Mouse (Mus musculus): ENCODE measurements around the gene Pin4. TPM values are rescaled to one million over a fixed set of nuclear protein-coding genes. Genes with fewer than 3 reads are reported as not detected.

Pin4 gene
- polyA plus RNA-seq (2012; rRNA removed): 19.8 and 46.3 TPM in 2 replicates
- 62.3 and 66.0 TPM in 2 replicates for polyA plus RNA-seq (2014; fragmentation: Nextera tagmentation; extraction: Ambion mirVana)

DNA sequence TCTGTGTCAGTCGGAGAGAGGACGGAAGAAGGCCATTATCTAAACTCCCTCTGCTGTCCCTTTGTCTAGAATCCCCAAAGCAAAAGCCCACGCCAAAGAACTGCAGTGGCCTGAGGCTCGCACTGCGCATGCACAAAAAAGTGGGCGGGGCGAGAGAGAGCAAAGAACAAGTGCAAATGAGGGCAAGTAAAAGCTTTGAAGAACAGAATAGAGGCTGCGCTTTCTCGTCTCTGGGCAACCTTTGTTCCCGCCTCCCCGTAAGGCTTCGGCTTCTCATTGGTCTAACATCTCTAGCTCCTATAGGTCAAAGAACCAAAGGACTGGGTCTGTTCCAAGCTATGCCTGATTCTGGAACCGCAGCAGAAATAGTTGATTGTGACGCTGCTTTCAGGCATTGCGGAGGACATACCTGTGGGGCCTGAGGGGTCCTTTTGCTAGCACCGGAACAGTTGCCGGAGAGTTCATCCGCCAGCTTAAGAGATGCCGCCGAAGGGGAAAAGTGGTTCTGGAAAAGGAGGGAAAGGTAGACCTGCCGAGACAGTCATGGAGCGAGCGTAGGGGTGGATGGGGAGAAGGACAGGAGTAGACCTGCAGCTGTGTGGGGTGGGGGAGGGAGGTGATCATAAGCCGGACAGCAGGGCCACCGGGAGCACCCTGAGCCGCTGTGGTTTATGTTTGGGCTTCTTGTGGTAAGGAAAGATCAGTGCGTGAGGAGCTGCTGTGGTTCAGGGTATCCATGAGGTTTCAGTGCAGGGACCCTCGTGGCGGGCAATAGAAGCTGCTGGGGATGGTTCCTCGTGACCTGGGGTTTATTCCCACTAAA is at the start of gene Pin4:
Gene Pin4, plus strand, starts transcription at position 406 of the 823 bp plus-strand sequence.
- peak within 1 kb of the TSS; percentile 66 for H3K9ac ChIP-seq (ENCODE audit: low read depth, low read length, severe bottlenecking)
- 0 out of 2 replicates have a peak, but pooled peaks have one; percentile 18 for TF ChIP-seq POLR2A (IDR thresholded peaks at IDR 0.05; ENCODE audit: borderline replicate concordance, extremely low read depth, insufficient read depth, insufficient read length)
- H3K4me1 ChIP-seq (ENCODE audit: control insufficient read depth, insufficient read depth, low read length): no peaks in the 10 kb centered on the region
- H3K36me3 ChIP-seq (ENCODE audit: control insufficient read depth, insufficient read depth, low read length): no peaks in the 10 kb centered on the region
- H3K4me2 ChIP-seq (replicated peaks; ENCODE audit: low read depth, low read length, severe bottlenecking): peak within 1 kb of the TSS; percentile 53
- no peaks in the 10 kb centered on the region for H3K9me3 ChIP-seq (ENCODE audit: control insufficient read depth, low read length)
- peak; percentile 98 for DNase-seq (ENCODE audit: low spot score)
- no peak within 1 kb of the TSS for H3K27ac ChIP-seq (replicated peaks; ENCODE audit: low read depth, low read length)
- ATAC-seq (ENCODE audit: low FRiP score, low read depth): peak; percentile 100
- no peaks in the 10 kb centered on the region for H3K27me3 ChIP-seq (ENCODE audit: control insufficient read depth, insufficient read depth, low read length)
- WGBS: 20% methylated on average over 28 of the region's 30 CpGs
- H3K4me3 ChIP-seq (replicated peaks; ENCODE audit: low read length): peak within 1 kb of the TSS; percentile 58

GRCm38 (mm10) chrX:102070591-102071471 is 48.4 kb upstream of the Pin4 start, which contains the start of gene Rtl5:
Rtl5 (minus strand) TSS chrX:102071304.
- peak within 1 kb of the TSS; percentile 51 for H3K4me3 ChIP-seq (replicated peaks; ENCODE audit: low read length)
- H3K27me3 ChIP-seq (ENCODE audit: control insufficient read depth, insufficient read depth, low read length): no peaks in the 10 kb centered on the region; the same call in 1 of the 2 replicates
- TF ChIP-seq POLR2A (IDR thresholded peaks at IDR 0.05; ENCODE audit: borderline replicate concordance, extremely low read depth, insufficient read depth, insufficient read length): no peak
- H3K4me2 ChIP-seq (replicated peaks; ENCODE audit: low read depth, low read length, severe bottlenecking): peak within 1 kb of the TSS; percentile 59
- H3K27ac ChIP-seq (replicated peaks; ENCODE audit: low read depth, low read length): peak within 1 kb of the TSS; percentile 71
- ATAC-seq (ENCODE audit: low FRiP score, low read depth) (peak; percentile 91), DNase-seq (ENCODE audit: low spot score) (peak; percentile 80)
- H3K9ac ChIP-seq (ENCODE audit: low read depth, low read length, severe bottlenecking): peak within 1 kb of the TSS; percentile 54
- H3K36me3 ChIP-seq (ENCODE audit: control insufficient read depth, insufficient read depth, low read length): no peaks in the 10 kb centered on the region
- H3K4me1 ChIP-seq (ENCODE audit: control insufficient read depth, insufficient read depth, low read length): peaks cover 4% of the 10 kb centered on the region; the same call in 1 of the 2 replicates
- WGBS: 27% methylated on average over 56 of the region's 61 CpGs
- no peaks in the 10 kb centered on the region for H3K9me3 ChIP-seq (ENCODE audit: control insufficient read depth, low read length)

DNA sequence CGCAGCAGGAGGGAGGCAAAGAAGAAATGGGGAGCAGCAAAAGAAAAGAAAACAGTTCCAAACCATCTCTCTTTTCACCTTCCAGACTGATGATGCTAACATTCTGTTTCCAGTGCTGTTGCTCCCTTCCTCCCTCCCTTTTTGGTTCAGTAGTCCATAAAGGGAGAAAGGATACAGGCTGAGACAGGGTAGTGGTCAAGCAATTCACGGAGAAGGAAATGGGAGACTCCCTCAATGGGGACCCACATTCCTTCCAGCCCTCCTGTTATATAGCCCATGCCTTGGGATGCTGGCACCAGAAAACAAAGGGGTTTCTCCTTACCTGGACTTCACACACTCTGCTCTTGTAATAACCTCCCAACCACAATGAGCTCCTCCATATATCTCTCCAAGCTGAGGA is 47.7 kb upstream of the Pin4 start:
- no peaks in the 10 kb centered on the region for H3K9me3 ChIP-seq (ENCODE audit: control insufficient read depth, low read length)
- peak overlapping the region; percentile 59 for H3K4me2 ChIP-seq (replicated peaks; ENCODE audit: low read depth, low read length, severe bottlenecking)
- peaks cover 4% of the 10 kb centered on the region; the same call in 1 of the 2 replicates for H3K4me1 ChIP-seq (ENCODE audit: control insufficient read depth, insufficient read depth, low read length)
- no peak for TF ChIP-seq POLR2A (IDR thresholded peaks at IDR 0.05; ENCODE audit: borderline replicate concordance, extremely low read depth, insufficient read depth, insufficient read length)
- no peak for DNase-seq (ENCODE audit: low spot score)
- H3K9ac ChIP-seq (ENCODE audit: low read depth, low read length, severe bottlenecking): peak overlapping the region; percentile 34; the same call in 1 of the 2 replicates
- no peaks in the 10 kb centered on the region for H3K36me3 ChIP-seq (ENCODE audit: control insufficient read depth, insufficient read depth, low read length)
- peak overlapping the region; percentile 51 for H3K4me3 ChIP-seq (replicated peaks; ENCODE audit: low read length)
- no peaks in the 10 kb centered on the region; the same call in 1 of the 2 replicates for H3K27me3 ChIP-seq (ENCODE audit: control insufficient read depth, insufficient read depth, low read length)
- WGBS: 24% methylated on average over 2 of the region's 2 CpGs
- ATAC-seq (ENCODE audit: low FRiP score, low read depth): peak; percentile 10; the same call in 1 of the 2 replicates
- peak overlapping the region; percentile 71 for H3K27ac ChIP-seq (replicated peaks; ENCODE audit: low read depth, low read length)

DNA sequence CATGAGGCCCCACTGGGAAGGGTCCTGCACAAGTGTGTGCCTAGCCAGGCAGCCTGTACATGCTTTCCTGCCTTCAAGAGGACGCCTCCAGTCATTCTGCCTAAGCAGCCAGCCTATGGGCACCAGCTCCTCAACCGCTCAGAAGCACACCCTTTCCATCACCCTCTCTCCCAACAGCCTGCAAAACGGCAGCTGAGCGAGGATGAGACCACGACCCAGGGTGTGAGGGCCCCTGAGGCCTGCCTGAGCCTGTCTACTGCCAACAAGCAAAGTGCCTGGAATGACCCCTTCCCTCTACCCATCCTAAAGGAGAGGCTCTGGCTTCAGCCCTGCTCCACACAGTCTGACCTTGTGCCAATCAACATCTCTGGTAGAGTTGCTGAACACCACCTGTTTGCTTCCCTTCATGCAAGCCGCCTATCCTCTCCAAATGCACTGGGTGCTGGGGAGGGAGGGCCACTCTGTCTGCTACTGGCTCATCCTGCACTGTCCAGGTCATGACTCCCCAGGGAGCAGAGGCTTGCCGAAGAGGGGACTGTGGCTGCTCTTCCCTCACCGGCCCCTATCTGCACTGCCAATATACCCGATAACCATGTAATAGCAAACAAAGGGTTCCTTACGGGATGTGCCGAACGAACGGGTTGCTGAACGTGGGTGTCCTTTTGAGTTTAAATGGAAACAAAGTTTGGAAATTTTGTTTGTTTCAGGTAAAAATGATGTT is 45.5 kb upstream of the Pin4 start:
- H3K27me3 ChIP-seq (ENCODE audit: control insufficient read depth, insufficient read depth, low read length): no peaks in the 10 kb centered on the region; the same call in 1 of the 2 replicates
- H3K4me2 ChIP-seq (replicated peaks; ENCODE audit: low read depth, low read length, severe bottlenecking): no peak overlapping the region
- H3K9ac ChIP-seq (ENCODE audit: low read depth, low read length, severe bottlenecking): no peak overlapping the region
- WGBS: 83% methylated on average over 14 of the region's 14 CpGs
- TF ChIP-seq POLR2A (IDR thresholded peaks at IDR 0.05; ENCODE audit: borderline replicate concordance, extremely low read depth, insufficient read depth, insufficient read length): no peak
- H3K27ac ChIP-seq (replicated peaks; ENCODE audit: low read depth, low read length): no peak overlapping the region
- no peaks in the 10 kb centered on the region; the same call in 1 of the 2 replicates for H3K36me3 ChIP-seq (ENCODE audit: control insufficient read depth, insufficient read depth, low read length)
- no peaks in the 10 kb centered on the region for H3K9me3 ChIP-seq (ENCODE audit: control insufficient read depth, low read length)
- DNase-seq (ENCODE audit: low spot score) (no peak), ATAC-seq (ENCODE audit: low FRiP score, low read depth) (no peak)
- H3K4me3 ChIP-seq (replicated peaks; ENCODE audit: low read length): no peak overlapping the region
- H3K4me1 ChIP-seq (ENCODE audit: control insufficient read depth, insufficient read depth, low read length): peaks cover 4% of the 10 kb centered on the region; the same call in 1 of the 2 replicates
